Mouse (Mus musculus) G1E (cell line): ENCODE measurements around the gene Vat1.

ENCODE experiments used
- CTCF ChIP-seq: IDR thresholded peaks from 2 replicates; pipeline ENCODE4 v1.5.1; 2012; ENCODE audit warnings: low read depth, low read length, inconsistent platforms, mixed read lengths
- GATA1 ChIP-seq: IDR thresholded peaks from 2 replicates; pipeline ENCODE4 v1.6.1; 2012; ENCODE audit warnings: borderline replicate concordance, low read length, inconsistent platforms, mixed read lengths
- POLR2AphosphoS5 ChIP-seq: IDR thresholded peaks from 2 replicates; pipeline ENCODE4 v1.6.1; 2012; ENCODE audit warnings: low read depth, low read length, inconsistent platforms; ENCODE audit not compliant: insufficient replicate concordance
- TAL1 ChIP-seq: conservative IDR thresholded peaks from 2 replicates; pipeline ENCODE4 v1.6.1; 2012; ENCODE audit warnings: low read depth, low read length, inconsistent platforms, mixed read lengths

DNA sequence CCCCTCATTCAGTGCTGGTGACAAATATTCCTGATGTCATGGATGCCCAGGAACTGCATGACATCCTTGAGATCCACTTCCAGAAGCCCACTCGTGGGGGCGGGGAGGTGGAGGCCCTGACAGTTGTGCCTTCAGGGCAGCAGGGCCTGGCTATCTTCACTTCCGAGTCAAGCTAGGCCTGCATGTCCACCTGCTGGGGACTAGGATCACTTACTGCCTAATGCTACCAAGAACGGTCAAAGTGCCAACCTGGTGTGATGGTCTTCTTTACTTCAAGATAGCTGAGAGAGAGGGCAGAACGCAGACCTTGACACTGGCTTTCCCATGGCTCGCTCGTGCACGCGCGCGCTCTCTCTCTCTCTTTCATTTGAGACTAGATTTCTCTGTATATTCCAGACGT lies 7.8 kb downstream of the Vat1 start:
- TF ChIP-seq CTCF: no peak
- no peak for TF ChIP-seq GATA1
- no peak for TF ChIP-seq POLR2AphosphoS5
- TF ChIP-seq TAL1: no peak
